Comparison of ENCODE assay signal across 8 mouse cellular contexts in genomic region chr1:21079217-21079773, GRCm38 (mm10). TPM values are rescaled to one million over a fixed set of nuclear protein-coding genes. Genes with fewer than 3 reads are reported as not detected.
DNase-seq lines count a peak whose midpoint lies in the region; ATAC-seq and TF ChIP-seq lines count a peak whose summit lies in the region.

Gene Tram2, minus strand, starts transcription at chr1:21079229.

- peak; percentile 93 for DNase-seq in brain, adult 2 months (ENCODE audit: low read depth, low spot score)
- peak; percentile 88 for DNase-seq in midbrain, postnatal 0 days (ENCODE audit: low spot score)
- DNase-seq in spleen, postnatal 10 days (ENCODE audit: low spot score in 2 of 2), result peak; percentile 91 to 96

- H3K36me3 ChIP-seq in C2C12 (ENCODE audit: control insufficient read depth, insufficient read depth), result no peaks in the 10 kb centered on the region
- no peaks in the 10 kb centered on the region for H3K36me3 ChIP-seq in heart, embryonic 11.5 days (ENCODE audit: control insufficient read depth, insufficient read depth, low read length)
- H3K36me3 ChIP-seq in kidney, embryonic 15.5 days, result no peaks in the 10 kb centered on the region
- no peaks in the 10 kb centered on the region for H3K36me3 ChIP-seq in limb, embryonic 15.5 days
- no peaks in the 10 kb centered on the region for H3K36me3 ChIP-seq in midbrain, postnatal 0 days (ENCODE audit: insufficient read depth, low read length)

- H3K9me3 ChIP-seq in heart, embryonic 11.5 days (replicated peaks; ENCODE audit: control insufficient read depth, low read length), result no peaks in the 10 kb centered on the region
- no peaks in the 10 kb centered on the region for H3K9me3 ChIP-seq in kidney, embryonic 15.5 days (replicated peaks)
- no peaks in the 10 kb centered on the region for H3K9me3 ChIP-seq in limb, embryonic 15.5 days
- H3K9me3 ChIP-seq in midbrain, postnatal 0 days (ENCODE audit: low read length), result no peaks in the 10 kb centered on the region

- peaks cover 14% of the 10 kb centered on the region for H3K79me2 ChIP-seq in C2C12 (ENCODE audit: control insufficient read depth, insufficient read depth)

- peak; percentile 90 for TF ChIP-seq POLR2A in embryonic fibroblast, embryonic 13.5 days (IDR thresholded peaks at IDR 0.05; ENCODE audit: low read depth, low read length)

- H3K27me3 ChIP-seq in C2C12 (ENCODE audit: control insufficient read depth, insufficient read depth, insufficient read length), result no peaks in the 10 kb centered on the region
- no peaks in the 10 kb centered on the region for H3K27me3 ChIP-seq in heart, embryonic 11.5 days (ENCODE audit: control insufficient read depth, insufficient read depth, low read length)
- H3K27me3 ChIP-seq in kidney, embryonic 15.5 days, result no peaks in the 10 kb centered on the region
- no peaks in the 10 kb centered on the region for H3K27me3 ChIP-seq in limb, embryonic 15.5 days
- peaks cover 5% of the 10 kb centered on the region; the same call in 1 of the 2 replicates for H3K27me3 ChIP-seq in midbrain, postnatal 0 days (ENCODE audit: insufficient read depth, low read length)

- H3K4me3 ChIP-seq in C2C12 (ENCODE audit: insufficient read depth, poor library complexity, severe bottlenecking), result peak within 1 kb of the TSS; percentile 71
- H3K4me3 ChIP-seq in embryonic fibroblast, embryonic 13.5 days (ENCODE audit: insufficient read depth, low read length), result peak within 1 kb of the TSS; percentile 87
- H3K4me3 ChIP-seq in heart, embryonic 11.5 days (ENCODE audit: low read depth, low read length), result peak within 1 kb of the TSS; percentile 74
- peak within 1 kb of the TSS; percentile 57 for H3K4me3 ChIP-seq in kidney, embryonic 15.5 days (replicated peaks)
- peak within 1 kb of the TSS; percentile 74 for H3K4me3 ChIP-seq in limb, embryonic 15.5 days
- H3K4me3 ChIP-seq in midbrain, postnatal 0 days (ENCODE audit: low read depth, low read length), result peak within 1 kb of the TSS; percentile 72

- under 1% methylated on average over 39 of the region's 52 CpGs for WGBS in heart, embryonic 11.5 days (ENCODE audit: insufficient replicate concordance)
- WGBS in kidney, embryonic 15.5 days, result 0% methylated on average over 46 of the region's 52 CpGs
- 1% methylated on average over 45 of the region's 52 CpGs for WGBS in limb, embryonic 15.5 days
- WGBS in midbrain, postnatal 0 days, result under 1% methylated on average over 40 of the region's 52 CpGs

- peak within 1 kb of the TSS; percentile 81 for H3K27ac ChIP-seq in embryonic fibroblast, embryonic 13.5 days (ENCODE audit: insufficient read depth, low read length)
- H3K27ac ChIP-seq in heart, embryonic 11.5 days (ENCODE audit: low read depth, low read length), result peak within 1 kb of the TSS; percentile 85
- H3K27ac ChIP-seq in kidney, embryonic 15.5 days, result peak within 1 kb of the TSS; percentile 95
- peak within 1 kb of the TSS; percentile 93 for H3K27ac ChIP-seq in limb, embryonic 15.5 days
- peak within 1 kb of the TSS; percentile 69 for H3K27ac ChIP-seq in midbrain, postnatal 0 days (ENCODE audit: low read depth, low read length)

- no peak for TF ChIP-seq CTCF in C2C12 (IDR thresholded peaks at IDR 0.05; ENCODE audit: control insufficient read depth, insufficient read depth, insufficient read length)
- TF ChIP-seq CTCF in embryonic fibroblast, embryonic 13.5 days (IDR thresholded peaks at IDR 0.05; ENCODE audit: borderline replicate concordance, insufficient read depth, low read length), result no peak
- peak; percentile 12; the same call in 1 of the 2 replicates for TF ChIP-seq CTCF in midbrain, postnatal 0 days (IDR thresholded peaks at IDR 0.05)

- H3ac ChIP-seq in C2C12 (ENCODE audit: control insufficient read depth, insufficient read length, low read depth), result peak within 1 kb of the TSS; percentile 86

- H3K79me3 ChIP-seq in C2C12 (ENCODE audit: low read depth), result no peaks in the 10 kb centered on the region

- peak within 1 kb of the TSS; percentile 84 for H3K9ac ChIP-seq in heart, embryonic 11.5 days (ENCODE audit: low read depth, low read length)
- H3K9ac ChIP-seq in kidney, embryonic 15.5 days, result peak within 1 kb of the TSS; percentile 70
- H3K9ac ChIP-seq in limb, embryonic 15.5 days, result peak within 1 kb of the TSS; percentile 84
- H3K9ac ChIP-seq in midbrain, postnatal 0 days (replicated peaks; ENCODE audit: low read length, poor library complexity, severe bottlenecking), result peak within 1 kb of the TSS; percentile 85

- peak within 1 kb of the TSS; percentile 74 for H3K4me2 ChIP-seq in heart, embryonic 11.5 days
- peak within 1 kb of the TSS; percentile 65 for H3K4me2 ChIP-seq in kidney, embryonic 15.5 days
- H3K4me2 ChIP-seq in limb, embryonic 15.5 days, result peak within 1 kb of the TSS; percentile 75
- peak within 1 kb of the TSS; percentile 65 for H3K4me2 ChIP-seq in midbrain, postnatal 0 days (ENCODE audit: low read depth, low read length, poor library complexity, severe bottlenecking)

- peak; percentile 94 for ATAC-seq in heart, embryonic 11.5 days (replicated peaks; ENCODE audit: insufficient number of reproducible peaks, low FRiP score, low TSS enrichment)
- ATAC-seq in kidney, embryonic 15.5 days (replicated peaks; ENCODE audit: low FRiP score), result peak; percentile 91
- ATAC-seq in limb, embryonic 15.5 days (ENCODE audit: insufficient number of reproducible peaks, low FRiP score, low TSS enrichment, low read depth), result peak; percentile 92
- ATAC-seq in midbrain, postnatal 0 days (ENCODE audit: low FRiP score), result peak; percentile 95

- peaks cover 15% of the 10 kb centered on the region for H3K4me1 ChIP-seq in embryonic fibroblast, embryonic 13.5 days (ENCODE audit: control insufficient read depth, insufficient read depth, low read length)
- H3K4me1 ChIP-seq in heart, embryonic 11.5 days (ENCODE audit: control insufficient read depth, insufficient read depth, low read length), result peaks cover 36% of the 10 kb centered on the region
- peaks cover 43% of the 10 kb centered on the region for H3K4me1 ChIP-seq in kidney, embryonic 15.5 days
- peaks cover 46% of the 10 kb centered on the region for H3K4me1 ChIP-seq in limb, embryonic 15.5 days
- H3K4me1 ChIP-seq in midbrain, postnatal 0 days (ENCODE audit: insufficient read depth, low read length), result peaks cover 6% of the 10 kb centered on the region; the same call in 1 of the 2 replicates

TF ChIP-seq in C2C12, 6 proteins besides CTCF, POLR2A, EP300 and RAD21:
- no peak for TF ChIP-seq USF1 (IDR thresholded peaks at IDR 0.05; ENCODE audit: low read depth)
- no peak for TF ChIP-seq MYOG (IDR thresholded peaks at IDR 0.05; ENCODE audit: control insufficient read depth, extremely low read depth, insufficient read length)
- no peak for TF ChIP-seq MAX (IDR thresholded peaks at IDR 0.05)
- no peak for TF ChIP-seq CEBPB (IDR thresholded peaks at IDR 0.05; ENCODE audit: low read depth)
- TF ChIP-seq FOSL1 (IDR thresholded peaks at IDR 0.05; ENCODE audit: insufficient read depth, low read length, poor library complexity, severe bottlenecking), result no peak
- TF ChIP-seq MYOD1 (IDR thresholded peaks at IDR 0.05; ENCODE audit: control insufficient read depth, insufficient read length, low read depth), result no peak

RNA-seq across cellular contexts. Expression of gene Tram2, which starts in this region (rescaled TPM):
- 3.4 TPM for polyA plus RNA-seq in C2C12 (2012; fragmentation: generic; extraction: Trizol)
- polyA plus RNA-seq in embryonic fibroblast, embryonic 13.5 days (2011; ENCODE audit: insufficient read length, low read depth, missing spikeins), result 47.9 and 57.1 TPM in 2 replicates
- polyA plus RNA-seq in heart, embryonic 11.5 days (2014; fragmentation: Nextera tagmentation; extraction: Ambion mirVana), result 6.1 and 7.1 TPM in 2 replicates
- polyA plus RNA-seq in kidney, embryonic 15.5 days (2015; fragmentation: Nextera tagmentation; extraction: Ambion mirVana), result 8.6 and 9.4 TPM in 2 replicates
- 10.9 and 11.5 TPM in 2 replicates for polyA plus RNA-seq in limb, embryonic 15.5 days (2015; fragmentation: Nextera tagmentation; extraction: Ambion mirVana)
- total RNA-seq in midbrain, postnatal 0 days (2014; rRNA removed), result 2.1 and 2.5 TPM in 2 replicates
- 1.4 and 1.5 TPM in 2 replicates for polyA plus RNA-seq in midbrain, postnatal 0 days (2015; fragmentation: Nextera tagmentation; extraction: Ambion mirVana)

Comparison
In these comparisons a context has a peak if more than half of its experiments do, and no peak if none do; other contexts are left out.
1. Peak in every context shown above with its lines: DNase-seq, ATAC-seq, H3K4me3 ChIP-seq and H3K27ac ChIP-seq.